Mouse (Mus musculus): Measurements from ENCODE around the gene Efna5. TPM values are rescaled to one million over a fixed set of nuclear protein-coding genes. Genes with fewer than 3 reads are reported as not detected.

The Efna5 gene
- polyA plus RNA-seq, 1 experiment, result 0.42 TPM

DNA sequence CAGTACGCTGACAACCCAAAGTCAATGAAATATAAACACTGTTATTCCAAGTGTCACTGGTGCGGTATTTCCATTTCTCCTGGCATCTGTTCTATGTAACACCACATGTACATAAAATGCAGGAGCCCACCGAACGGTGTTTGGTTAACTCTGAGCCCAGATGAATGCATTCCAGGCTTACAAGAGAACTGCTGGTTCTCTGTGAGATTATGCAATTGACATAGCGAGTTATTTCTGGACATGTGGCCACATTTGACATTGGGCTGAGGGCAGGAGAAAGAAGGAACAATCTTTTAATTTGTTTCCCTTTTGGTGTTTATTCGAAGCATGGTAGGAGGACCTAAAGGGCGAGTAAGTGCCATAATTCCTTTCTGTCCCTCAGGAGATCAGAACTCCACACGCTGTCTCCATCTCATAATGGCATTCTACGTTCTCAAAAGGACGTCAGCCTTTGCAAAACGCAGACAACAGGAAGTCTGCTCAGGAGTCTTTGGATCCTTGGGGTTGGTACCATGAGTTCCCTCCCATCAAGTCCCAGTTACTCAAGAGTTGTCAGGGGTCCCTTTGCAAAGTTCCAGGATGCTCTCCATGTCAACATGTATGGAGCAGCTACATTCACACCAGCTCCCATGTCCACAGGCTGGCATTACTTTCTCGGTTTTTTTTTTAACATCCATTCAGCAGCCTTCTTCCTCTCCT lies 238.5 kb downstream of the Efna5 start:
- Histone ChIP-seq H3K36me3 (ENCODE audit: control insufficient read depth, insufficient read depth, low read length) (no peaks in the 10 kb centered on the region), H3K27me3 (ENCODE audit: control insufficient read depth, insufficient read depth, low read length) (no peaks in the 10 kb centered on the region), H3K4me3 (ENCODE audit: control insufficient read depth, low read depth, low read length) (no peak overlapping the region), H3K4me1 (ENCODE audit: control insufficient read depth, insufficient read depth, low read length) (no peaks in the 10 kb centered on the region), H3K27ac (ENCODE audit: control insufficient read depth, insufficient read depth, low read depth, low read length) (no peak overlapping the region)
- TF ChIP-seq POLR2A (IDR thresholded peaks at IDR 0.05; ENCODE audit: control insufficient read depth, low read depth, low read length), result no peak
- no peak for TF ChIP-seq CTCF (IDR thresholded peaks at IDR 0.05; ENCODE audit: control insufficient read depth, insufficient read depth, insufficient replicate concordance, low read depth, low read length)

DNA sequence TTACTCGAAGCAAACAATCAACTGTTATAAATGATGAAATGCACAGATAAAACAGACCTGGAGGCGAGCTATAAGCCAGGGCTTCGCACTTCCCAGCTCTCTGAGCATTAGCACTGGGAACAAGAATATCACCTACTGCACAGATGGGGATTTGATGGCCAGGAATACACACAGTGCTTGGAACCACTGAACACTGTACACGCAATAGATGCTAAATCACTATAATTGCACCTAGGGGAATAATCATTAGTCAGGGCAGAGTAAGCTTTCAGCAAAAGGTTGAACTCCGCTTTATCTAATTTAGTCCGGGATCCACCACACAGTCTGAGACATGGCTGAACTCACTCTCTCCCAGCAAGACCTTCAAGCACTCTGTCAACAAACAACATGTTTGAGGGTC lies 240.5 kb downstream of the Efna5 start:
- Histone ChIP-seq H3K27ac (ENCODE audit: control insufficient read depth, insufficient read depth, low read depth, low read length) (no peak overlapping the region), H3K36me3 (ENCODE audit: control insufficient read depth, insufficient read depth, low read length) (no peaks in the 10 kb centered on the region), H3K27me3 (ENCODE audit: control insufficient read depth, insufficient read depth, low read length) (no peaks in the 10 kb centered on the region), H3K4me3 (ENCODE audit: control insufficient read depth, low read depth, low read length) (no peak overlapping the region), H3K4me1 (ENCODE audit: control insufficient read depth, insufficient read depth, low read length) (no peaks in the 10 kb centered on the region)
- TF ChIP-seq POLR2A (IDR thresholded peaks at IDR 0.05; ENCODE audit: control insufficient read depth, low read depth, low read length), result no peak
- TF ChIP-seq CTCF (IDR thresholded peaks at IDR 0.05; ENCODE audit: control insufficient read depth, insufficient read depth, insufficient replicate concordance, low read depth, low read length), result no peak

DNA sequence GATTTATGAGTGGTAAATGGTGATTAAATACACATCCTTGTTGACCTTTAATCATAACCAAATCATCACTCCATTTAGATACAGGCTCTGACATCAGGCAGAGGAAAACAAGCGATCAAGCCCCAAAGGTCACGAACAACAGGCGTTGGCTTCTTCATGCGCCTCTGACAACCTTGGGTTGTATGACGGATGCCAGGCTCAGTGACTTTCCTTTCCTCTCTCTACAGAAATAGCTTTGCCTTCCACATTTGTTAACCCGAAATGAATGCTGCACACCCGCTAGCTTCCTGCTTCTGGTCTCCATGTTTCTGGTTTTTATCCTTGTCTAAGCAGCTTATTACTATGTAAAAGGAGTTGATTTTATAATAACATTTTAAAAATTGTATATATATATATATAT lies 244.2 kb downstream of the Efna5 start:
- TF ChIP-seq CTCF (IDR thresholded peaks at IDR 0.05; ENCODE audit: control insufficient read depth, insufficient read depth, insufficient replicate concordance, low read depth, low read length) (no peak), POLR2A (IDR thresholded peaks at IDR 0.05; ENCODE audit: control insufficient read depth, low read depth, low read length) (no peak)
- Histone ChIP-seq H3K4me1 (ENCODE audit: control insufficient read depth, insufficient read depth, low read length) (no peaks in the 10 kb centered on the region), H3K27me3 (ENCODE audit: control insufficient read depth, insufficient read depth, low read length) (no peaks in the 10 kb centered on the region), H3K4me3 (ENCODE audit: control insufficient read depth, low read depth, low read length) (no peak overlapping the region), H3K27ac (ENCODE audit: control insufficient read depth, insufficient read depth, low read depth, low read length) (no peak overlapping the region), H3K36me3 (ENCODE audit: control insufficient read depth, insufficient read depth, low read length) (no peaks in the 10 kb centered on the region)

DNA sequence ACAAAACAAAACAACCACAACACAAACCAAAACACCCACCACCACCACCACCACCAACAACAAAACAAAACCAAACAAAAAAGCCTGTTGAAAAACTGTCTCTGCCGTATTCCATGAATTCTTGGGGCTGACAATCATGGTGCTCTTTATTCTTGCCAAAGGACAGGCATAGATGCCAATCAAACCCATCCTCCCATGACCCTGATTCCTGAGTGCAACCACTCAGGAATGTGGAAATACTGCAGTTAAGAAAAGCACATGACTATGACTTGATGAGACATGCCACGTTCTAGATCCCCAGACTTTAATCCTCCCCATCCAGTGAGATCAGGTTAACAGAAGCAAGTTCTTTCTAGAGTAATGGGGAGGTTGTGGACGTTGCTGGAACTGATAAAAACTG lies 246.2 kb downstream of the Efna5 start:
- H3K36me3 ChIP-seq (ENCODE audit: control insufficient read depth, insufficient read depth, low read length), result no peaks in the 10 kb centered on the region
- no peak for TF ChIP-seq POLR2A (IDR thresholded peaks at IDR 0.05; ENCODE audit: control insufficient read depth, low read depth, low read length)
- TF ChIP-seq CTCF (IDR thresholded peaks at IDR 0.05; ENCODE audit: control insufficient read depth, insufficient read depth, insufficient replicate concordance, low read depth, low read length), result no peak
- no peak overlapping the region for H3K4me3 ChIP-seq (ENCODE audit: control insufficient read depth, low read depth, low read length)
- no peaks in the 10 kb centered on the region for H3K4me1 ChIP-seq (ENCODE audit: control insufficient read depth, insufficient read depth, low read length)
- no peaks in the 10 kb centered on the region for H3K27me3 ChIP-seq (ENCODE audit: control insufficient read depth, insufficient read depth, low read length)
- no peak overlapping the region for H3K27ac ChIP-seq (ENCODE audit: control insufficient read depth, insufficient read depth, low read depth, low read length)

DNA sequence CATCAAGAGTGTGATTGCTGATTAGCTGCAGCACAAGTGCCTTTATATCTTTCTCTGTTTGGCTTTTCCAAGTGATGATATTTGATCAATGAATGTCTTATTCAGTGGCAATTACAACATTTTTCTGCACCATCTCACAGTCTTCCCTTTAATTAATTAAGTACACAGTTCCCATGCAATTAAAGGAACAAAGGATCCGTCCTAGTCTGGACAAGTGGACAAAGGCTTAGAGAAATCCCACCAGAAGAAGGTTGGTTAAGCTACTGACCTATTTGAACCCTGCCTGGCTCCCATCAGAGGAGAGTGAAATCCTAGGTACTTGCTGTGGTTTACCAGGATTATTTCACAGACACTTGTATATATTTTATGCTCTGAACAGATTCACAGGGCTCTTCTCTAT lies 252.6 kb downstream of the Efna5 start:
- H3K4me1 ChIP-seq (ENCODE audit: control insufficient read depth, insufficient read depth, low read length), result no peaks in the 10 kb centered on the region; the same call in 1 of the 2 replicates
- TF ChIP-seq POLR2A (IDR thresholded peaks at IDR 0.05; ENCODE audit: control insufficient read depth, low read depth, low read length) (no peak), CTCF (IDR thresholded peaks at IDR 0.05; ENCODE audit: control insufficient read depth, insufficient read depth, insufficient replicate concordance, low read depth, low read length) (no peak)
- H3K4me3 ChIP-seq (ENCODE audit: control insufficient read depth, low read depth, low read length), result no peak overlapping the region
- H3K36me3 ChIP-seq (ENCODE audit: control insufficient read depth, insufficient read depth, low read length), result no peaks in the 10 kb centered on the region
- H3K27me3 ChIP-seq (ENCODE audit: control insufficient read depth, insufficient read depth, low read length), result no peaks in the 10 kb centered on the region
- H3K27ac ChIP-seq (ENCODE audit: control insufficient read depth, insufficient read depth, low read depth, low read length), result no peak overlapping the region

DNA sequence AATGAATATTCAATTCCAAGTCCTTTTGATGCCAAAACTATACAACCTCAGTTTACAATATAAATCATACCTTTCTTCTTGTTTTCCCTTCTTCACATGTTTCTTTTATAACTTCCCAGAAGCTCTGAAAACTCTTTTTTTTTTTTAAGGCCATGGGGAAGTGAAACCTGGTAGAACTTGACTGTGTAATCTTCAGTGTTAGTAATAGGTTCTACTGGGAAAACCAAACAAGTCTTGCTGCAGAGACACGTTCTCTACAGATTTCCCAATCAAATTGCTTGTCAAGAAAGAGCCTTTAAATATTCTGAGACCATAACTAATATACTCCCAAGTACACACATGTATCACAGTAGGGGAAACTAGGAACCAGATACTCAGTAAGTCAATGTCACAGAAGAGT lies 253.6 kb downstream of the Efna5 start:
- H3K36me3 ChIP-seq (ENCODE audit: control insufficient read depth, insufficient read depth, low read length), result no peaks in the 10 kb centered on the region
- TF ChIP-seq CTCF (IDR thresholded peaks at IDR 0.05; ENCODE audit: control insufficient read depth, insufficient read depth, insufficient replicate concordance, low read depth, low read length), result no peak
- TF ChIP-seq POLR2A (IDR thresholded peaks at IDR 0.05; ENCODE audit: control insufficient read depth, low read depth, low read length), result no peak
- H3K4me1 ChIP-seq (ENCODE audit: control insufficient read depth, insufficient read depth, low read length), result no peaks in the 10 kb centered on the region; the same call in 1 of the 2 replicates
- no peak overlapping the region for H3K27ac ChIP-seq (ENCODE audit: control insufficient read depth, insufficient read depth, low read depth, low read length)
- no peaks in the 10 kb centered on the region for H3K27me3 ChIP-seq (ENCODE audit: control insufficient read depth, insufficient read depth, low read length)
- no peak overlapping the region for H3K4me3 ChIP-seq (ENCODE audit: control insufficient read depth, low read depth, low read length)

DNA sequence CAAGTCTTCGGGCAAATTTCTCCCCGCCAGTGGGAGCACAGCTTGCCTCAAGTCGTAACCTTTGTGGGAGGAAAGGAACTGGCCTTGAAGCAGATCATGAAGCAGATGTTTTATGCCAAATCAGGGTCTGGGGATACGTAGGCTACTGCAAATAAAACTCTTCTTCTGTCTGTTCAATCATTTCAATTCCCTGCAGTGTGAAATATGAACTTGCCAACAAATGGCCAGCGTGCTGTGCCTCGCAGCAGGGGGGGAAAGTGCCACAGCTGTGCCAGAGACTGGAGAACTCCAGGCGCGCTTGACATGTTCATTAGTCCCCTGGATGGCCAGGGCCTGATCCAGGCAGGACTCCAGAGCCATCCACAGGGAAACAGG lies 255.5 kb downstream of the Efna5 start:
- Histone ChIP-seq H3K36me3 (ENCODE audit: control insufficient read depth, insufficient read depth, low read length) (no peaks in the 10 kb centered on the region), H3K27ac (ENCODE audit: control insufficient read depth, insufficient read depth, low read depth, low read length) (no peak overlapping the region), H3K27me3 (ENCODE audit: control insufficient read depth, insufficient read depth, low read length) (no peaks in the 10 kb centered on the region), H3K4me1 (ENCODE audit: control insufficient read depth, insufficient read depth, low read length) (no peaks in the 10 kb centered on the region; the same call in 1 of the 2 replicates), H3K4me3 (ENCODE audit: control insufficient read depth, low read depth, low read length) (no peak overlapping the region)
- no peak for TF ChIP-seq CTCF (IDR thresholded peaks at IDR 0.05; ENCODE audit: control insufficient read depth, insufficient read depth, insufficient replicate concordance, low read depth, low read length)

Data from testis, adult 2 months (tissue).